Mouse (Mus musculus) frontal cortex, postnatal 25 days (tissue): ENCODE data around the gene Igdcc4.

ENCODE experiments used
- DNase-seq, 2 experiments: peaks; one replicate each; pipeline ENCODE4 v3.0.0; 2022; ENCODE audit warnings: low spot score in 2 of 2

Gene Igdcc4

DNA sequence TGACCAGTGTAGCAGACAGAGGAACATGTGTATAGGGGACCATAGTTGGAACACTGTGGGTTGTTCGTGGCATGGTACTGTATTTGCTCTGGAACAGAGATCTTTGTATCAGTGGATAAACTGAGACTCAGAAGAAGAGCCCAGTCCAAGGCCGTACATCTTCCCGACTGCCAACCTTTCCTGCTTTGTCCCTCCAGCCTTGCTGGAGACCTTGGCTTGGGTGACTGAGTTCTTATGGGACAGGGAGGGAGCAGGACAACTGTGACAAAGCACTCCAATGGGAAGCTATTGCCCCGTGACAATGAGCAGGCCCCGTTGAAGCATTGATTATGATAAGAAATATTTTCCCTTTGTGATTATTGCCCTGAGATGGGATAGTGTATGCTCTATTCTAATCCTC is 10.4 kb downstream of the Igdcc4 start:
- no peak for DNase-seq

DNA sequence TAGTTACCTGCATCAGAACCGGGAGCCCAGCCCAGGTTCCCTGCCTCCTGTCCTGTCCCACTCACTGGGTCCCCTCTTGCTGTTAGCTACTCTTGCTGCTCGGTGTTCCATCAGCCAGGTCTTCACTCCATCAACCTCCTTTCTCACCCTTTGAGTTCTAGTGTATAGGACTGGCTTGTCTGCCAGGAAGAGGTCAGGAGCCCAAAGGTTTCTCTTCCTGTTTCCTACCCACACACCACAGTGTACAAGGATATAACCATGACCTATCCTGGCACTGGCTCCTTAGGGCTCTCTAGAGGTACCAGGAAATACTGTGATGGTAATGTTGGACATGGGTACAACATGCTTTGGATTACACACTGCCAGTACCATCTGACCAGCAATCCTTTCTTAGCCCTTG is 12.4 kb downstream of the Igdcc4 start:
- DNase-seq, result no peak

DNA sequence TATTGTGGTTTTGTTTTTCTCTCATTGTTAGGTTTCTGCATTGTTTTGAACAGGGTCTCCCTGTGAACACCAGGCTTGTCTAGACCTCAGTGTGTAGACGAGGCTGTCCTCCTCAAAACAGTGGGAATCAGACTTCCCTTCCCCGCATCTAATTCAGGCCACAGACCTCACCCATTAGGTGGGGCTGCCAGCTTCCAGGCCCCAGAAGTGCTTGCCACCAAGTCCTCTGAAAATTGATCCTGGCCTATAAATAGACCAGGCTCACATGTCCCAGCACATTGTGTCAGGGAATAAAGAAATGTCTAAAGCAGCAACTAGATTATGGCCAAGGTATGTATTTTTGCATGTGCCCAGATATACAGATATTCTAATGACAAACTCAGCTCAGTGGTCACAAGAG is 14.6 kb downstream of the Igdcc4 start:
- no peak for DNase-seq

DNA sequence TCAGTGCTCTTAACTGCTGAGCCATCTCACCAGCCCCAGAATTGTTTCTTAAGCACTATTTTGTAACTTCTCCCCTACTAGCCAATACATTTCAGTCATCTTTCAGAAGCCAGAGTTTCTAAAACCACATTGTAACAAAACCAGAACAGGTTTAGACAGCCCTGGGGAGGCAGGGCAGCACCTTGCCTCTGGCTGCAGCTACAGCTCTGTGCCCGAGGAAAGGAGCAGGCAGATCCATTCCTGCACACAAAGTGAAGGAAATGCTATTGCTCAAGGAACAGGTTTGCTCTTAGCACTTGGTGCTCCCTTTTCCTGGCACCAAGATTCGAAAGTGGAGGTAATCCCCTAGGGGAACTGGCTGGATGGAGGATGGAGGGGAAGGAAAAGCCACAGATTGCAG is 16.2 kb downstream of the Igdcc4 start:
- DNase-seq, result no peak

DNA sequence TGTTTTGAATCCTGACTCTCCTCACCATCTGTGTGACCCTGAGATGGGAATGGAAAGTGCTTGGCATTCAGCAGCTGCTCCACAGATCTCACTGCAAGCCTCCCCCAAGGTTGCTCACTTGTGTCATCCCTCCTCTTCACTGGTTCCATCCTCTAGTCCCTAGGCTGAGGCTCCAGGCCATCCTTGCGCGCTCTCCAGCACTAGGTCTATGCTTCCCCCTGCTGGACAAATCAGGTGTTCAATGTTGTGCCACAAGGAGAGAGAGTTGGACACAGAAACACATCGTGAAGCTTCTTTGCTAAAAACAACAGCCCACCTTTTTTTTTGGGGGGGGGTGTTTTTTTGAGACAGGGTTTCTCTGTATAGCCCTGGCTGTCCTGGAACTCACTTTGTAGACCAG is 19.6 kb downstream of the Igdcc4 start:
- peak in 1 of 2 experiments; percentile 66 for DNase-seq

DNA sequence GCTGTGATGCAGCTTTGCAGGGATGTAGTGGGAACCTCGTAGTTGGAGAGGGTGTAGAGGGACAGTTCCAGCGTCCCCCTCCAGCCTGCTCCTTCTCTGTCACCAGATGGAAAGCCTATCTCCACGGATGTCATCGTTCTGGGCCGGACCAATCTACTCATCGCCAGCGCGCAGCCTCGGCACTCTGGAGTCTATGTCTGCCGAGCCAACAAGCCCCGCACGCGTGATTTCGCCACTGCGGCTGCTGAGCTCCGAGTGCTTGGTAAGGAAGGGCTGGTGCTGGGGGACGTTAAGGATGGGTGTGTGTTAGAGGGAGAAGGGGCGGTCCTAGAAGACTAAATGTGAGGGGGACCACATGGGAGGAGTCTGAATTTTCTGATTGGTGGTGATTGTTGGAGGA is 21.3 kb downstream of the Igdcc4 start:
- peak; percentile 42 to 46 for DNase-seq

DNA sequence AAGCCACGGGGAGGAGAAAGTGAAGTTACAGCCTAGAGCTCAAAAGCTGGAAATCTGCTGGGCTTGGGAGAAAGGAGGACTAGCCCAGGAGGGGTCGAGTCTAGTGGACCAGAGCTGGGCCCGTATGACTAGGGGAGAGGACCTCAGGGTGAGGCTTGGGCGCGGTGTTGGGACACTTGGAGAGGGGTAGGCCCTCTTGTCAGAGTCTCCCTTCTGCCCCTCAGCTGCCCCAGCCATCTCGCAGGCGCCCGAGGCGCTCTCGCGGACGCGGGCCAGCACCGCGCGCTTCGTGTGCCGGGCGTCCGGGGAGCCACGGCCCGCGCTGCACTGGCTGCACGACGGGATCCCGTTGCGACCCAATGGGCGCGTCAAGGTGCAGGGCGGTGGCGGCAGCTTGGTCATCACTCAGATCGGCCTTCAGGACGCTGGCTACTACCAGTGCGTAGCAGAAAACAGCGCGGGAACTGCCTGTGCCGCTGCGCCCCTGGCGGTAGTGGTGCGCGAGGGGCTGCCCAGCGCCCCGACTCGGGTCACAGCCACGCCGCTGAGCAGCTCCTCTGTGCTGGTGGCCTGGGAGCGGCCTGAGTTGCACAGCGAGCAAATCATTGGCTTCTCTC is 22.4 kb downstream of the Igdcc4 start:
- DNase-seq, result no peak

DNA sequence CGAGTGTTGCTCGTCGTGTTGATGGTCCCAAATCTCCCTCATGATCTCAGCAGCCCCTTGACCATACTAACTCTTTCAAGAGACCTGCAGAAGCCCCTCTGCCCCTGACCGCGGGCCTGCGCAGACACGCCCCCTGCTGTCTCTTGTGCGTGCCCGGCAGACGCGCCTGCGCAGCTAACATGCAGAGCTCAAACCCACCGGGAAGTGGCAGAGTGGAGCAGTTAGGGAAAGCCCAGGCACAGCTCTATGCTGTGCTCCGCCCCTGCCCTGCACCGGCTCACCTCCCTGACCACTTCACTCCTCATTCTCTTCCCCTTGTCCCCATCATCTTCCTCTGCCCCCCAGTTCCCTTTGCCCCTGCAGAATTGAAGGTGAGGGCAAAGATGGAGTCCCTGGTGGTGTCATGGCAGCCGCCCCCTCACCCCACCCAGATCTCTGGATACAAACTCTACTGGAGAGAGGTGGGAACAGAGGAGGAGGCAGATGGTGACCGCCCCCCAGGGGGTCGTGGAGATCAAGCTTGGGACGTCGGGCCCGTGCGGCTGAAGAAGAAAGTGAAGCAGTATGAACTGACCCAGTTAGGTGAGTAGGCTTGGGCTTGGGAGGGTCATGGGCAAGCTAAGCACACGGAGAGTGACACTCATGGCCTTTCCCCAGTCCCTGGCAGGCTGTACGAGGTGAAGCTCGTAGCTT is 27.0 kb downstream of the Igdcc4 start:
- no peak for DNase-seq

DNA sequence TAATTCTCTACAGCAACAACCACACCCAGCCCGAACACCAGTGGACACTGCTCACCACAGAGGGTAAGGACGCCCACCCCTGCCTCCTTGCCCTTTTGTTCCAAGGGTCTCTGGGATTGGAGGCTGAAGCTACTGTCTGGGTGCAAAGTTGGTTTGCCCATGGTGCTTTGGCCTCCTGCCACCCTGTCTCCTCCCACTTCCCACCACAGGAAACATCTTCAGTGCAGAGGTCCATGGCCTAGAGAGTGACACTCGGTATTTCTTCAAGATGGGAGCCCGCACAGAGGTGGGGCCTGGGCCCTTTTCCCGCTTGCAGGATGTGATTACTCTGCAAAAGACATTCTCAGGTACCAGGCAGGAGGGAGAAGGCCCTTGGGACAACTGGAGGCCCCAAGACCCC is 30.4 kb downstream of the Igdcc4 start:
- DNase-seq, result no peak

DNA sequence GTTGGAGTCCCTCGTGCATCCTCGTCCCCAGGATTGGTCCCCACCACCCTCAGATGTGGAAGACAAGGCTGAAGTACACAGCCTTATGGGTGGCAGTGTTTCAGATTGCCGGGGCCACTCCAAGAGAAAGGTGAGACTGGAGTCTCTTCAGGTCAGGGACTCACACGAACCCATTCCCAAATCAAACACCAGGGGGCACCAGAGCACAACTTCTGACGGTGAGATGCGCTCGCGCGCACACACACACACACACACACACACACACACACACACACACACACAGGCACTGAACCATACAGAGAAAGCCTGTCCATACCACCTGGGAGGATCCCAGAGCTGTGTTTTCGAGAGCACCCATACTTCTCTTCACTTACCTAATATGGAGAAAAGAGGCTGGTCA is 32.5 kb downstream of the Igdcc4 start:
- peak; percentile 75 to 76 for DNase-seq

DNA sequence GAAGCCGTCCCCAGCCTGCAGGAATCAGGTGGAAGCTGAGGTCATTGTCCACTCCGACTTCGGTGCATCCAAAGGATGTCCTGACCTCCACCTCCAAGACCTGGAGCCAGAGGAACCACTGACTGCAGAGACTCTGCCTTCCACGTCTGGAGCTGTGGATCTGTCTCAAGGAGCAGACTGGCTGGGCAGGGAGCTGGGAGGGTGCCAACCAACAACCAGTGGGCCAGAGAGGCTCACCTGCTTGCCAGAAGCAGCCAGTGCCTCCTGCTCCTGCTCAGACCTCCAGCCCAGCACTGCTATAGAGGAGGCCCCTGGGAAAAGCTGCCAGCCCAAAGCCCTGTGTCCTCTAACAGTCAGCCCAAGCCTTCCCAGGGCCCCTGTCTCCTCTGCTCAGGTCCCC is 33.8 kb downstream of the Igdcc4 start:
- no peak for DNase-seq

DNA sequence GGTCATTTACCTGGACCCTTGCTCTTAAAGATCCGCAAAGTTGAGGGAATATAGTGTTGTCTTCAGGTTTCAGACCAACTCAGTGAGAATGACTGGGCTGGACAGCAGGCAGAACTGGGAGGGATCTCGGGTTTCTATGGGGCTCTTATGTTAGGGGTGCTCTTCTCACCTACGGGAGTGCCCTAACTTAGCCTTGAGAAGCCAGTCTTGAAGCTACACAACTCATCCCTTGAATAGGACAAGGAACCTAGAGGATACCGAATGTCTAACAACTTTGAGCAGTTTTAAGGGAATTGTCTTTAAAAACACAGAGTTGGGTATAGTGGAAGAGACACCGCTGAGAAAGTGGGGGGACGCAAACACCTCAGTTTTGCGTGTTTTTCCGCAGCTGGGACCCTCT is 39.2 kb downstream of the Igdcc4 start:
- no peak for DNase-seq

DNA sequence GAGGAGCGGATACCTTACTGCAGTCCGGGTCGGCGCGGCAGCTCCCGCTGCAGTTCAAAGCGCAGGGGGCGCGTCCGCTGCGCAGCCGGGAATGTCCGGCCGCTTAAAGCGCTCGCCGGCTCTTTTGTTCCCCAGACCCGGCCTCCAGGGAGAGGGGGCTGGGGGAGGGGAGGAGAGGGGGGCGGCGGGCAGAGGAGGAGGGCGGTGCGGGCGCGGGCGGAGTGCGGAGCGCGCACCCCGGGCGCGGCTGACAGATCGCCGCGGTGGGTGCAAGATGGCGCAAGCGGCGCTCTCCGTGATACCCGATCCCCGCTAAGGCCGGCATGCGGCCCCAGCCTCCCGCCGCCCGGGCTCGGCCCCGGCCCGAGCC is 39.6 kb downstream of the Igdcc4 start, which contains the start of gene Igdcc3:
Igdcc3 (plus strand) TSS at position 254 of the 370 bp plus-strand sequence.
- peak in 1 of 2 experiments; percentile 21 for DNase-seq

DNA sequence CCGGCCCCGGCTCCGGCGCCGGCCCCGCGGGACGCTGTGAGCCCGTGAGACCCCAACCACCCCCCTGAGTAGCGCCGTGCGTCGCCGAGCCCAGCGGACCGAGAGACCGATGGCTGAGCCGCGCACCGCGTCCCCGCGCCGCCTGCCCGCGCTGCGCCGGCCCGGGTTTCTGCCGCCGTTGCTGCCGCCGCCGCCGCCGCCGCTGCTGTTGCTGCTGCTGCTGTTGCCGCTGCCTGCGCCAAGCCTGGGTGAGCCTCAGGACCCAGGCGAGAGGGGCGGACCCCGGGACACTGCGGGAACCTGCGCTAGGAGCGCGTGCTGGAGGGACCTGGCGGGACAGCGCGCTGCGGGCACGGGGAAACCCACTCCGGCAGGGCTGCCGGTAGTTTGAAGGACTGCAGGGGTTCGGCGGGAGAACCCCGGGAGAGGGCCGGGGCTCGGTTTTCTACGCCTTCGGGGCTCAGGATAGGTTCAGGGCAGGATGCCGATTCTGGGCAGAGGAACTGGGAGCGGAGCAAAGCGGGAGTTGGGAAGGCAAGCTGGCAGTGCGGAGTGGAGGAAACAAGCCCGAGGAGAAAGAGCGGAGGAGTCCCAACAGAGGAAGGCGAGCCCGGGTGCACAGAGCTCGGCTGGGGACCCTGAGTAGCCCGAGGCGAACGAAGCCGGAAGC is 40.2 kb downstream of the Igdcc4 start:
- DNase-seq, result peak; percentile 31 to 34

DNA sequence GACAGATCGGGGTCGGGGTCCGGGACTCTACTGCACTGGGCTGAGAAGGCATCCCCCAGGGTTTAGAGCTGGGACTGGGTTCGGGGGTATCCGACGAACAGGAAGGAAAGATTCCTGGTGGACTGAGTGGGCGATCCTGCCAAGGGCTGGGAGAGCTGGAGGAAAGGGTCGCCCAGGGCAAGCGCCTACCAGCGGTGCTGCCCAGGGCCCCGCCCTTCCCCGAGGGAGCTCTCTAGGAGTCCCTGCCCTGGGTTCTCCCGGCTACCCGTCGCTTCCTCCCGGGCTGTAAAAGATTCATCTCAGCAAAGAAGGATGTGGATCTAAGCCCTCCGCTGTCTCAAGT is 40.7 kb downstream of the Igdcc4 start:
- DNase-seq, result no peak

DNA sequence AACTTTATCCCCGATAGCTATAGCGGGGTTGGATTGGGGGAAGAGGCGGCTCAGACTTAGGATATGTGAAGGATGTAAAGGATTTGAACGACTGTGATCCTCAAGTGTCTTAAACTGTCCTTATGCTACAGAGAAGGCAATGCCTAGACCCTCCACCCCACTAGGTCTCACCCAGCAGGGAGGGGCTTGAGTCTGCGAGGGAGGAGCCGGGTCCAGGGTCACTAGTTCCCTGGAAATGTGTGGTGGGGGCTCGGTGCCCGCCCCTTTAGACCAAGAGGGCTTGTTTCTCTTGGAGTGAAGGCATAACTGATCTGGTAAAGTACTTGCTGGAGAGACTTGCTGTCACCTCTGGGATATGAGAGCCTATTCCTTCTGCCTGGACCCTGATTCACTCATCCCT is 41.1 kb downstream of the Igdcc4 start:
- no peak for DNase-seq

DNA sequence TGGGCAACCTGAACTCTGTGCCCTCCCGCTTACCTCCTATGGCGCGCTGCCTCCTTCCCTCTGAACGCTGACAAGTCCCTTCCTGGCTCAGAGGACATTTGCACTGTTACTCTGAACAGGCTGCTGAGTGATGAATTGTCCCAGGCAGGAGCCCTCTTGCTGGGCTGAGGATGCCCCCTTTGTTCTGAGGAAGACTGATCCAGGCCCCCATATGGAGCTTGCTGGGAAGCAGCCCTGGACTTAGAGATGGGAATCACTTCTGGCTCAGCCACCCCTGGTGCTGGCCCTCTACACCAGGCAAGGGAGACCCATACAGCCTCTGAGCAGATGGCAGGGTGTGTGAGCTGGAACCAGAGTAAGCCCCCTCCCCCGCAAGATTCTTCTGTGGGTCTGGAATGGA is 44.7 kb downstream of the Igdcc4 start:
- no peak for DNase-seq

DNA sequence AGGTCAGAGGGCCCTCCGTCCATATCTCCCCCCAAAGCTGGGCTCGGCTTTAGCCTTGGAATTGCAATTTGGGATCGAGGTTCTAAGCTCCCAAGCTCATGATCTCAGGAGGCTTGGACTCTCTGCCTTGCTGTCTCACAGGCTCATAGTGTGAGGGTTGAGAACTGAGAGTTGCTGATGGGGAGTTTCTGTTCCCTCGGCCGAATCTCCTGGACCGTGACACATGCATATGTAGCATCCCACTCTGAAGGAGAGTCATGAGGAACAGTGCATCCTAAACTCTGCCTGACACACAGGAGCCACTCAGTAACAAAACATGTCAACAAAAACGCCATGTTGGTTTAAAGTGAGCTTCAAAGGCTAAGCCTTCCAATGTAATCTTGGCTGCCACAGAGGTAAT is 47.2 kb downstream of the Igdcc4 start:
- no peak for DNase-seq

DNA sequence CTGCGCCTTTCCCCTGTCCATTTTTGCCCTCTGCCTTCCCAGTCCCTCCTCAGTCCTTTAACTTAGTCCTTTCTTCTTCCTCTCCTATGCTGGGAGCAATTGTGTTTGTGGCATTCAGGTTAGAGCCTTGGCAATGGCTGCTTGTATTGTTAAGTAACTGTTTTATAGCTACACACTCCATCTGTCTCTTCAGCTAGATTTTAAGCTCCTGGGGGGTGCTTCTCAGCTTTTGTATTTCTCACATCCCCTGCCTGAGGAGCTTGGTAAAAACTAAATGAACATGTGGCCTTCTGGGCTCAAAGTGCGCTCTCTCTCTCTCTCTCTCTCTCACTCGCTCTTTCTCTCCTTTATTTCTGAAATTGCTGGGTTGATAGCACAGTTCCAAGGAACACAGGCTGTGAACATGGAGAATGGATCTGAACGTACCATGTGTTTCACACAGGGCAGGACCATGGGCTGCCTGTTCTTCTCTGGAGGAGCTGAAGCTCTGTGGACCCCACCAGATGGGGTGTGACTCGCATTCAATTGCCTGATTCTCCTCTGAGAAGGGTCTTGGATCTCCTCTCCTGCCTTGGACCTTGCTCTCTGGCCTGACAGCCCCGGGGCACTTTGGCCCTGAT is 51.5 kb downstream of the Igdcc4 start:
- no peak for DNase-seq

DNA sequence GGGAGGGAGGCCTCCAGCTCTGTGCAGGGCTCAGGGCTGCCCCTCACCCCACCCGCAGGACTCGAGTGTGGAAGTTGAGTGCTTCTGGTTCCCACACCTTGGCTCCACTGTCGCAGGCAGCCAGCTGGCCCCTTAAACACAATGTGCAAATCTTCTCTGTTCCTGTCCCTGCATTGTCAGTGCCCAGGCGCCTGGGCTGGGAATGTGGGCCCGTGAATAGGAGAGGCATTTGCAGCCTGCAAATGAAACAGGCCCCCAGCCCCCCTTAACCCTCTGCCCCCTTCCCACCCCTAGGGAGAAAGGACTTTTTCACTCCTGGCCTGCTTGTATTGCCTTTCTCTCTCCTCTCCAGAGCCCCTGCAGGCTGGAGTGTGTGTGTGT is 52.0 kb downstream of the Igdcc4 start:
- DNase-seq, result no peak

DNA sequence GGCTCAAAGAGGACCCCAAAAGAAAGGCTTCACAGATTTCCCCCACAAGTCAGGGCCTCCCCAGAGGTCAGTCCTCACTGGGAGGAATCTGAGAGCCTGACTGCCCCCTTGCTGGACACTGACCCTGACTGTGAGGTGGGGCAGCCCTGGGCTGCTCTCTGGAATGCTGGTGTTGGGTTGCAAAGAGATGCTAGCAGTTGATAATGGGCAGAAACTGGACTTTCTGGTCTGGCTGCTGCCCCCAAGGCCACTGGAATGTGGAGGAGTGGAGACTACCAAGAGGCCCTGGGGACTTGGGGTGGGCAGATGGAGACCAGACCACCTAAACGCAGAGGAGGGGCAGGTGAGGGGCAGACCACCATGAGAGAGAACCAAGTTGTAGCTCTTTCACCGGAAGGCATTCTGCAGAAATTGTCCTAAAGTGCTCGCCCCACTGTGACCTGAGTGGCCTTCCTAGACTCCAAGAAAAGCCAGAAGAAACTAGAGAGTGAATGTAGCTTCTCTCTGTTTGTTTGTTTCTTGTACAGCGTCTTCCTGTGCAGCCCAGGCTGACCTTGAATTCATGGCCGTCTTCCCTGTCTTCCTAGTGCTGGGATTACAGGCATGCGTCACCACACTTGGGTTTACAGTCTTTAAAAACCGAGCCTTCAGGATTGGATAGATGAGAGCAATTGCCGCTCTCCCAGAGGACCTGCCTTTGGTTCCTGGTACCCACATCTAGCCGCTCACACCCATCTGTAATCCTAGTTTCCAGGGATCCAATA is 53.6 kb downstream of the Igdcc4 start:
- DNase-seq, result no peak

DNA sequence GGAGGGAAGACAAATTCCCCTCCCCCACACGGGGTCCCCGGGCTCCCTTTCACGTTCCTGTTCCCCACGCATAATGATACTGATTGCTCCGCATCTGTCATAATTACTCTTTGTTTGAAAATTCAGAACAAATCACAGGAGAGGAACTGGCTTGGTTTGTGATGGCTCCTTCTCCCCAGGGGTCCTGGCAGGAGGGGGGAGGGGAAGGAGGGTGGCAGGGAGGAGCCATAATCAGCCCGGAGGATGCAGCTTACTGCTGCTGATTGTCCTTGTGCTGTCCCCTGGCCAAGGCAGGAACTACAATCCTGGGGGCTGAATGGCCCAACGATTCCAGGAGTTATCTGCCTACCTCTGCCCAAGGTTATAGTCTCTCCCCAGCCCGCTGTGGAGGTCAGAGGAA is 55.3 kb downstream of the Igdcc4 start:
- no peak for DNase-seq
